ENCODE assay signal across 14 mouse cellular contexts in genomic region chr19:37081467-37081866, GRCm38 (mm10).
DNase-seq lines count a peak whose midpoint lies in the region; ATAC-seq and TF ChIP-seq lines count a peak whose summit lies in the region.
"Had no signal": no experiment of that assay in that cellular context is flagged by ENCODE, and none has a peak within 500 bp of the region (broad histone marks: within the 10 kb centered on the region; RNA-seq: fewer than 3 reads in every experiment).

No protein-coding gene starts in this region.

- no peak for ATAC-seq in Patski
- ATAC-seq in megakaryocyte, adult 5-6 weeks (ENCODE audit: poor library complexity, severe bottlenecking) = no peak
- ATAC-seq: forebrain, embryonic 15.5 days had no signal

- intact Hi-C loops in gastrocnemius, adult 2 months (cut with DNase I) = loop anchor here (5.0 kb wide), 1 partner anchor 36 kb away; no protein-coding TSS in a partner anchor
- intact Hi-C loops in gastrocnemius, postnatal 36 days (cut with DNase I) = no loop called here
- intact Hi-C loops in left cerebral cortex, adult 2 months (cut with DNase I) = no loop called here

- POLR2A ChIA-PET in Patski (lab: Charles Lee) = no interaction called here

- H3K4me3 ChIP-seq in gastrocnemius, adult 2 months = no peak overlapping the region
- no peak overlapping the region for H3K4me3 ChIP-seq in left cerebral cortex, adult 2 months
- H3K4me3 ChIP-seq: embryonic facial prominence, embryonic 15.5 days; forebrain, embryonic 15.5 days; kidney, embryonic 15.5 days; midbrain, embryonic 12.5 days had no signal

- in situ Hi-C loops in Patski (cut with MboI; ENCODE audit: low pct_unique_long_range_greater_than_20kb) = no loop called here

- CTCF ChIA-PET in Patski (lab: Charles Lee) = no interaction called here

- no peak overlapping the region for H3K27ac ChIP-seq in gastrocnemius, adult 2 months
- no peak overlapping the region for H3K27ac ChIP-seq in left cerebral cortex, adult 2 months
- H3K27ac ChIP-seq: embryonic facial prominence, embryonic 15.5 days; forebrain, embryonic 15.5 days; kidney, embryonic 15.5 days; midbrain, embryonic 12.5 days had no signal

- TF ChIP-seq CTCF in gastrocnemius, adult 2 months (IDR thresholded peaks at IDR 0.05) = peak; percentile 33; the same call in 1 of the 2 replicates
- peak; percentile 3; the same call in 1 of the 2 replicates for TF ChIP-seq CTCF in left cerebral cortex, adult 2 months (IDR thresholded peaks at IDR 0.05)
- peak; percentile 48 for TF ChIP-seq CTCF in Patski (IDR thresholded peaks at IDR 0.05)

- no peaks in the 10 kb centered on the region for H3K27me3 ChIP-seq in Patski
- H3K27me3 ChIP-seq: embryonic facial prominence, embryonic 15.5 days; forebrain, embryonic 15.5 days; kidney, embryonic 15.5 days had no signal

- no peak for DNase-seq in gastrocnemius, adult 2 months
- no peak for DNase-seq in gastrocnemius, postnatal 36 days
- DNase-seq in left cerebral cortex, adult 2 months (ENCODE audit: extremely low spot score in 1 of 2, low spot score in 2 of 2) = no peak
- DNase-seq in left cerebral cortex, adult 18-20 months (ENCODE audit: low spot score in 2 of 2) = no peak
- peak; percentile 24 for DNase-seq in 416B (ENCODE audit: low read depth)
- no peak for DNase-seq in Patski (ENCODE audit: low read depth, low spot score)
- DNase-seq in cerebellum, postnatal 10 days = no peak
- DNase-seq: cerebellum, adult 8-10 months; heart, postnatal 14 days had no signal
